Mouse (Mus musculus): ENCODE results near the gene Ncf2. TPM values are rescaled to one million over a fixed set of nuclear protein-coding genes. Genes with fewer than 3 reads are reported as not detected.

Gene Ncf2
- total RNA-seq, 2 experiments from 2014 or later: 2.6 to 4.1 TPM

- no peak for DNase-seq (ENCODE audit: extremely low spot score in 1 of 2, low spot score in 2 of 2)
- intact Hi-C loops (cut with DNase I): no loop called here
Observed at GRCm38 (mm10) chr1:152807619-152808391, 7.8 kb downstream of the Ncf2 start.

GRCm38 (mm10) chr1:152808392-152808680, 8.3 kb downstream of the Ncf2 start:
- intact Hi-C loops (cut with DNase I): no loop called here
- TF ChIP-seq CTCF (IDR thresholded peaks at IDR 0.05): no peak
- Histone ChIP-seq H3K4me3 (no peak overlapping the region), H3K27ac (no peak overlapping the region)
- DNase-seq (ENCODE audit: extremely low spot score in 1 of 2, low spot score in 2 of 2): no peak

More at GRCm38 (mm10) chr1:152807619-152808391, 7.8 kb downstream of the Ncf2 start:
- no peak overlapping the region for H3K27ac ChIP-seq
- no peak overlapping the region for H3K4me3 ChIP-seq
- TF ChIP-seq CTCF (IDR thresholded peaks at IDR 0.05): no peak

- DNase-seq (ENCODE audit: extremely low spot score in 1 of 2, low spot score in 2 of 2): no peak
- intact Hi-C loops (cut with DNase I): no loop called here
- H3K27ac ChIP-seq: no peak overlapping the region
- TF ChIP-seq CTCF (IDR thresholded peaks at IDR 0.05): no peak
- no peak overlapping the region for H3K4me3 ChIP-seq
Observed at GRCm38 (mm10) chr1:152809541-152810252, 9.7 kb downstream of the Ncf2 start.

GRCm38 (mm10) chr1:152810533-152811439, 10.8 kb downstream of the Ncf2 start:
- no peak overlapping the region for H3K27ac ChIP-seq
- no peak for TF ChIP-seq CTCF (IDR thresholded peaks at IDR 0.05)

GRCm38 (mm10) chr1:152815265-152815701, 15.3 kb downstream of the Ncf2 start:
- intact Hi-C loops (cut with DNase I): no loop called here
- H3K4me3 ChIP-seq: no peak overlapping the region
- peak; percentile 28 for TF ChIP-seq CTCF (IDR thresholded peaks at IDR 0.05)
- no peak for DNase-seq (ENCODE audit: extremely low spot score in 1 of 2, low spot score in 2 of 2)
- H3K27ac ChIP-seq: no peak overlapping the region

More at GRCm38 (mm10) chr1:152810533-152811439, 10.8 kb downstream of the Ncf2 start:
- intact Hi-C loops (cut with DNase I): no loop called here
- DNase-seq (ENCODE audit: extremely low spot score in 1 of 2, low spot score in 2 of 2): no peak
- H3K4me3 ChIP-seq: no peak overlapping the region

GRCm38 (mm10) chr1:152817027-152817769, 17.2 kb downstream of the Ncf2 start:
- no peak overlapping the region for H3K4me3 ChIP-seq
- intact Hi-C loops (cut with DNase I): no loop called here
- H3K27ac ChIP-seq: peak overlapping the region; percentile 53
- DNase-seq (ENCODE audit: extremely low spot score in 1 of 2, low spot score in 2 of 2): no peak
- no peak for TF ChIP-seq CTCF (IDR thresholded peaks at IDR 0.05)

GRCm38 (mm10) chr1:152817794-152818193, 17.8 kb downstream of the Ncf2 start:
- peak overlapping the region; percentile 48 for H3K27ac ChIP-seq
- intact Hi-C loops (cut with DNase I): no loop called here
- no peak for TF ChIP-seq CTCF (IDR thresholded peaks at IDR 0.05)

GRCm38 (mm10) chr1:152819558-152819957, 19.6 kb downstream of the Ncf2 start:
- no peak overlapping the region for H3K27ac ChIP-seq
- intact Hi-C loops (cut with DNase I): no loop called here
- TF ChIP-seq CTCF (IDR thresholded peaks at IDR 0.05): no peak
- DNase-seq (ENCODE audit: extremely low spot score in 1 of 2, low spot score in 2 of 2): no peak
- no peak overlapping the region for H3K4me3 ChIP-seq

More at GRCm38 (mm10) chr1:152817794-152818193, 17.8 kb downstream of the Ncf2 start:
- no peak for DNase-seq (ENCODE audit: extremely low spot score in 1 of 2, low spot score in 2 of 2)
- no peak overlapping the region for H3K4me3 ChIP-seq

- no peak overlapping the region for H3K4me3 ChIP-seq
- intact Hi-C loops (cut with DNase I): no loop called here
- no peak for TF ChIP-seq CTCF (IDR thresholded peaks at IDR 0.05)
- DNase-seq (ENCODE audit: extremely low spot score in 1 of 2, low spot score in 2 of 2): no peak
- no peak overlapping the region for H3K27ac ChIP-seq
Observed at GRCm38 (mm10) chr1:152820911-152821695, 21.1 kb downstream of the Ncf2 start.

- Histone ChIP-seq H3K4me3 (no peak overlapping the region), H3K27ac (no peak overlapping the region)
- TF ChIP-seq CTCF (IDR thresholded peaks at IDR 0.05): no peak
- DNase-seq (ENCODE audit: extremely low spot score in 1 of 2, low spot score in 2 of 2): no peak
- intact Hi-C loops (cut with DNase I): no loop called here
Observed at GRCm38 (mm10) chr1:152821746-152822145, 21.8 kb downstream of the Ncf2 start.

All from left cerebral cortex, adult 2 months (tissue).